Comparison of ENCODE assay signal across 10 mouse cellular contexts in the genomic region with DNA sequence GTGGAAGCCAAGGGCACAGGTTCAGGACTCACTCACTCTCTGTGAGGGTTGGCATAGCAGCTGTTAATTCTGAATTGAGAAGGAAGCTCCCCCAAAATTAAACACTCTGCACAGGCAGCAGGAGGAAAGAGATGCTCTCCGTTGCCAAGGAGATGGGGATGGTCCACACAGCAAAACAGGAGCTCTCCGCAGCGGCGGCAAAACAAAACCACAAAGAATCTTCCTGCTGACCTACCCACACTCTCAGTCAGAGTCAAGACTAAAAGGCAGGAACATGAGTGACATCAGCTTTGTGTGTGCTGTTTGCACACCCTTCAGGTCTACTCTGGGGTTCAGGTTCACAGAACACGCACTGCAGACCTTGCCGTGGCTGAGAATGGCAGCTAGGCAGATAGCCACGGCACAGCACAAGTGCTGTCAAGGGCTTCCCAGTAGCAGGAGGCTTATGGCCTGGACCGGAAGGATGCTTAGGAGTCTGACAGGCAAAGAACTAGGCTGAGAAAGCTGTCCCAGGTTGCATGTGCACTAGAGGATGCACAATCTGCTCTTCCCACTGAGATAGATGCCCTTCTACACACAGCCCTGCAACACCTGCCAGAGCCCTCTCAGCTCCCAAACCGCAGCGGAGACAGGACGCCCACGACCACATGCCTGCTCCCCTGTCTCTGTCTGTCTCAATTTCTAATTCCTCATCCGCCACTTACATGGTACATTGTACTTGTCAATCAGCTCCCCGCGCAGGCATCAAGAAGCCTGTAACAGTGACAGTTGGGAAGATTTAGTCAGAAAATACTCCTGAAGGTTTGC. TPM values are rescaled to one million over a fixed set of nuclear protein-coding genes. Genes with fewer than 3 reads are reported as not detected.
DNase-seq lines count a peak whose midpoint lies in the region; ATAC-seq lines count a peak whose summit lies in the region.
"Had no signal": no experiment of that assay in that cellular context is flagged by ENCODE, and none has a peak within 500 bp of the region (broad histone marks: within the 10 kb centered on the region; RNA-seq: fewer than 3 reads in every experiment).

No protein-coding gene starts in this region.

- no peak overlapping the region for H3K4me3 ChIP-seq in midbrain, embryonic 10.5 days
- no peak overlapping the region for H3K4me3 ChIP-seq in midbrain, embryonic 11.5 days (ENCODE audit: low read depth, low read length)
- H3K4me3 ChIP-seq in hindbrain, embryonic 15.5 days, result no peak overlapping the region
- no peak overlapping the region for H3K4me3 ChIP-seq in midbrain, embryonic 16.5 days (ENCODE audit: low read depth, low read length)
- no peak overlapping the region for H3K4me3 ChIP-seq in heart, embryonic 11.5 days (ENCODE audit: low read depth, low read length)
- H3K4me3 ChIP-seq: lung, embryonic 15.5 days had no signal

- H3K27ac ChIP-seq in midbrain, embryonic 10.5 days (replicated peaks), result peak overlapping the region; percentile 38; the same call in 1 of the 2 replicates
- H3K27ac ChIP-seq in midbrain, embryonic 11.5 days (ENCODE audit: low read depth, low read length), result no peak overlapping the region
- H3K27ac ChIP-seq in hindbrain, embryonic 15.5 days (replicated peaks), result peak overlapping the region; percentile 47
- peak overlapping the region; percentile 66 for H3K27ac ChIP-seq in midbrain, embryonic 16.5 days (ENCODE audit: low read length)
- no peak overlapping the region for H3K27ac ChIP-seq in heart, embryonic 11.5 days (ENCODE audit: low read depth, low read length)
- H3K27ac ChIP-seq: lung, embryonic 15.5 days had no signal

- 74% methylated on average over 15 of the region's 15 CpGs for WGBS in midbrain, embryonic 10.5 days
- 62% methylated on average over 15 of the region's 15 CpGs for WGBS in midbrain, embryonic 11.5 days
- 34% methylated on average over 15 of the region's 15 CpGs for WGBS in hindbrain, embryonic 15.5 days
- WGBS in midbrain, embryonic 16.5 days, result 28% methylated on average over 15 of the region's 15 CpGs
- WGBS in heart, embryonic 11.5 days (ENCODE audit: insufficient replicate concordance), result 83% methylated on average over 15 of the region's 15 CpGs

- H3K4me2 ChIP-seq in midbrain, embryonic 11.5 days, result no peak overlapping the region
- H3K4me2 ChIP-seq in hindbrain, embryonic 15.5 days, result peak overlapping the region; percentile 18
- H3K4me2 ChIP-seq in midbrain, embryonic 16.5 days (ENCODE audit: low read length), result peak overlapping the region; percentile 17; the same call in 1 of the 2 replicates
- no peak overlapping the region for H3K4me2 ChIP-seq in heart, embryonic 11.5 days
- H3K4me2 ChIP-seq: lung, embryonic 15.5 days had no signal

- peaks cover 69% of the 10 kb centered on the region for H3K4me1 ChIP-seq in midbrain, embryonic 10.5 days
- H3K4me1 ChIP-seq in midbrain, embryonic 11.5 days (ENCODE audit: control insufficient read depth, insufficient read depth, low read length), result peaks cover 28% of the 10 kb centered on the region
- H3K4me1 ChIP-seq in hindbrain, embryonic 15.5 days (replicated peaks), result peaks cover 54% of the 10 kb centered on the region
- peaks cover 42% of the 10 kb centered on the region for H3K4me1 ChIP-seq in midbrain, embryonic 16.5 days (ENCODE audit: control insufficient read depth, insufficient read depth, low read length)
- no peaks in the 10 kb centered on the region for H3K4me1 ChIP-seq in heart, embryonic 11.5 days (ENCODE audit: control insufficient read depth, insufficient read depth, low read length)

- H3K36me3 ChIP-seq in midbrain, embryonic 10.5 days, result peaks cover 12% of the 10 kb centered on the region; the same call in 1 of the 2 replicates
- no peaks in the 10 kb centered on the region for H3K36me3 ChIP-seq in midbrain, embryonic 11.5 days (ENCODE audit: control insufficient read depth, insufficient read depth, low read length)
- no peaks in the 10 kb centered on the region for H3K36me3 ChIP-seq in hindbrain, embryonic 15.5 days
- H3K36me3 ChIP-seq in midbrain, embryonic 16.5 days (ENCODE audit: control insufficient read depth, insufficient read depth, low read length), result no peaks in the 10 kb centered on the region
- H3K36me3 ChIP-seq in heart, embryonic 11.5 days (ENCODE audit: control insufficient read depth, insufficient read depth, low read length), result no peaks in the 10 kb centered on the region
- H3K36me3 ChIP-seq: lung, embryonic 15.5 days had no signal

- H3K27me3 ChIP-seq in midbrain, embryonic 10.5 days (ENCODE audit: low read depth, poor library complexity, severe bottlenecking), result peaks cover 11% of the 10 kb centered on the region; the same call in 1 of the 2 replicates
- no peaks in the 10 kb centered on the region for H3K27me3 ChIP-seq in midbrain, embryonic 11.5 days (ENCODE audit: control insufficient read depth, insufficient read depth, low read length)
- no peaks in the 10 kb centered on the region for H3K27me3 ChIP-seq in hindbrain, embryonic 15.5 days
- no peaks in the 10 kb centered on the region for H3K27me3 ChIP-seq in midbrain, embryonic 16.5 days (ENCODE audit: control insufficient read depth, insufficient read depth, low read depth, low read length)
- peaks cover 27% of the 10 kb centered on the region for H3K27me3 ChIP-seq in heart, embryonic 11.5 days (ENCODE audit: control insufficient read depth, insufficient read depth, low read length)
- H3K27me3 ChIP-seq: lung, embryonic 15.5 days had no signal

- no peak overlapping the region for H3K9ac ChIP-seq in midbrain, embryonic 11.5 days (ENCODE audit: low read length)
- H3K9ac ChIP-seq in hindbrain, embryonic 15.5 days, result no peak overlapping the region
- peak overlapping the region; percentile 36 for H3K9ac ChIP-seq in midbrain, embryonic 16.5 days (ENCODE audit: low read depth, low read length)
- H3K9ac ChIP-seq in heart, embryonic 11.5 days (ENCODE audit: low read depth, low read length), result no peak overlapping the region
- H3K9ac ChIP-seq: lung, embryonic 15.5 days had no signal

- ATAC-seq in midbrain, embryonic 11.5 days (ENCODE audit: low FRiP score), result no peak
- 0 out of 2 replicates have a peak, but pooled peaks have one; percentile 13 for ATAC-seq in hindbrain, embryonic 15.5 days (ENCODE audit: low FRiP score, low read depth)
- peak; percentile 12; the same call in 1 of the 2 replicates for ATAC-seq in midbrain, embryonic 16.5 days
- no peak for ATAC-seq in heart, embryonic 11.5 days (replicated peaks; ENCODE audit: insufficient number of reproducible peaks, low FRiP score, low TSS enrichment)

- no peak for DNase-seq in midbrain, embryonic 10.5 days (ENCODE audit: low spot score)
- no peak for DNase-seq in midbrain, embryonic 11.5 days (ENCODE audit: low spot score, missing footprints)
- peak; percentile 55 to 71 for DNase-seq in thymus, postnatal 36 days
- no peak for DNase-seq in urinary bladder, adult 18-20 months (ENCODE audit: low spot score in 2 of 2)
- DNase-seq in gastrocnemius, postnatal 4 days (ENCODE audit: low spot score in 2 of 2), result no peak
- DNase-seq: kidney, adult 8-10 months had no signal

- H3K9me3 ChIP-seq in midbrain, embryonic 10.5 days (replicated peaks), result no peaks in the 10 kb centered on the region
- H3K9me3 ChIP-seq in midbrain, embryonic 11.5 days (ENCODE audit: control insufficient read depth, low read length), result no peaks in the 10 kb centered on the region
- no peaks in the 10 kb centered on the region for H3K9me3 ChIP-seq in hindbrain, embryonic 15.5 days
- no peaks in the 10 kb centered on the region for H3K9me3 ChIP-seq in midbrain, embryonic 16.5 days (replicated peaks; ENCODE audit: control insufficient read depth, low read length, poor library complexity, severe bottlenecking)
- H3K9me3 ChIP-seq in heart, embryonic 11.5 days (replicated peaks; ENCODE audit: control insufficient read depth, low read length), result no peaks in the 10 kb centered on the region
- H3K9me3 ChIP-seq: lung, embryonic 15.5 days had no signal

RNA-seq across cellular contexts. Expression of a gene that starts 40.3 kb away (rescaled TPM):
- 14.8 and 15.8 TPM in 2 replicates for polyA plus RNA-seq in midbrain, embryonic 10.5 days (2016; fragmentation: Nextera tagmentation; extraction: Ambion mirVana)
- polyA plus RNA-seq in midbrain, embryonic 11.5 days (2014; fragmentation: Nextera tagmentation; extraction: Ambion mirVana), result 11.0 TPM in 2 replicates
- polyA plus RNA-seq in hindbrain, embryonic 15.5 days (2015; fragmentation: Nextera tagmentation; extraction: Ambion mirVana), result 10.6 and 11.8 TPM in 2 replicates
- polyA plus RNA-seq in midbrain, embryonic 16.5 days (2015; fragmentation: Nextera tagmentation; extraction: Ambion mirVana), result 12.0 and 12.5 TPM in 2 replicates
- polyA plus RNA-seq in heart, embryonic 11.5 days (2014; fragmentation: Nextera tagmentation; extraction: Ambion mirVana), result 2.0 and 3.1 TPM in 2 replicates
- 10 to 100 TPM; 51.1 to 57.3 TPM for total RNA-seq in gastrocnemius, postnatal 4 days (2021)

Comparison
In these comparisons a context has a peak if more than half of its experiments do, and no peak if none do; other contexts are left out.
1. H3K27ac ChIP-seq: peak in midbrain, embryonic 10.5 days (single experiment), hindbrain, embryonic 15.5 days (single experiment) and midbrain, embryonic 16.5 days (single experiment); none in midbrain, embryonic 11.5 days (single experiment) and heart, embryonic 11.5 days (single experiment).
2. ATAC-seq: peak in hindbrain, embryonic 15.5 days (single experiment) and midbrain, embryonic 16.5 days (single experiment); none in midbrain, embryonic 11.5 days (single experiment) and heart, embryonic 11.5 days (single experiment).
3. H3K4me2 ChIP-seq: peak in hindbrain, embryonic 15.5 days (single experiment) and midbrain, embryonic 16.5 days (single experiment); none in midbrain, embryonic 11.5 days (single experiment) and heart, embryonic 11.5 days (single experiment).
4. DNase-seq: peak in thymus, postnatal 36 days (2 of 2); none in midbrain, embryonic 10.5 days (single experiment), midbrain, embryonic 11.5 days (single experiment), urinary bladder, adult 18-20 months (0 of 2) and gastrocnemius, postnatal 4 days (0 of 2).